Mouse (Mus musculus) heart, embryonic 10.5 days (tissue): Measurements from ENCODE around the gene Smad3. TPM values are rescaled to one million over a fixed set of nuclear protein-coding genes. Genes with fewer than 3 reads are reported as not detected.
A peak's percentile ranks its signal among the peaks of the same experiment; 100 is the strongest.

Experiments
- DNase-seq: peaks from one replicate; pipeline ENCODE4 v3.0.0-alpha.2; 2017; ENCODE audit warnings: low spot score
- H3K27ac ChIP-seq: fragments of 300-500 bp; sonication (generic); 2 replicates; pipeline ENCODE4 v1.5.1; 2016; ENCODE audit warnings: mild to moderate bottlenecking
- H3K27me3 ChIP-seq: fragments of 300-500 bp; sonication (generic); 2 replicates; pipeline ENCODE4 v1.6.1; 2016; ENCODE audit warnings: mild to moderate bottlenecking; ENCODE audit not compliant: poor library complexity, insufficient read depth, severe bottlenecking
- H3K36me3 ChIP-seq: fragments of 300-500 bp; sonication (generic); 2 replicates; pipeline ENCODE4 v1.6.1; 2016; ENCODE audit warnings: mild to moderate bottlenecking, moderate library complexity
- H3K4me1 ChIP-seq: fragments of 300-500 bp; sonication (generic); 2 replicates; pipeline ENCODE4 v1.6.1; 2016; ENCODE audit warnings: mild to moderate bottlenecking
- H3K4me3 ChIP-seq: fragments of 300-500 bp; sonication (generic); 2 replicates; pipeline ENCODE4 v1.5.1; 2016; ENCODE audit warnings: mild to moderate bottlenecking, moderate library complexity
- H3K9me3 ChIP-seq: fragments of 300-500 bp; sonication (generic); 2 replicates; pipeline ENCODE4 v1.6.1; 2016; ENCODE audit warnings: mild to moderate bottlenecking, moderate library complexity
- WGBS: fragments of 180-500 bp; shearing (Covaris S2); methylation state at CpG from one replicate; pipeline ENCODE4 v1.1.7; 2016; 5-methylcytosine and 5-hydroxymethylcytosine counted together
- polyA plus RNA-seq: library from polyadenylated mRNA; unstranded; fragments of >200 nt; fragmentation: Nextera tagmentation; extraction: Ambion mirVana; gene quantifications from 2 replicates; pipeline ENCODE4 v1.2.1, GENCODE M21; 2016

Smad3 gene
- 15.2 and 20.0 TPM in 2 replicates for polyA plus RNA-seq

DNA sequence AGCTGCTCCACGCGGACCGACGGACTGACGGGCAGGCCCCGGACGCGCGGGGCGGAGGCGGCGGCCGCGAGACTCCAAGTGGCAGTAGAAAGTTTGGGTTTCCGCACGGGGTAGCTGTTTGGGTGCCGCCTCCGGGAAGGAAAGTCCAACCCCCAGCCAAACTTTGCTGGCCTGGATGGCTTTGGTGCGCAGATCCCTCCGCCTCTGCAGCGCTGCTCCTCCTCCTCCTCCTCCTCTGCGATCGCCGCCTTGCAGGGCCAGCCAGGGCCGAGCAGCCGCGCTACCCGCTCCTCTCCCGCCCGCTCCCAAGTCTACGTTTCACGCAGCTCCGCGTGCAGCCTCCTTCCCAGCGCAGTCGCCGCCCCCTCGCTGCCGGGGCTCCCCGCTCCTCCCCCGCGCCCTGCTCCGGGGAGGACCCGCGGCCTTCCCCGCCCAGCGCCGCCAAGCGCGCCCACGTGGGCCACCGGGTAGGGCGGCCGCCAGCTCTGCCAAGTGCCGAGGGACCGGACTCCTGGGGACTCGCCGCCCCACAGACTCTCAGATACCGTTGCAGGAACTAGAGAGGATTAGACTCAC lies at the start of gene Smad3:
Smad3 (minus strand) TSS at position 130 of the 576 bp plus-strand sequence.
- H3K4me1 ChIP-seq, result peaks cover 50% of the 10 kb centered on the region
- 0 out of 2 replicates have a peak, but pooled peaks cover 4% of the 10 kb centered on the region for H3K9me3 ChIP-seq
- H3K27me3 ChIP-seq, result no peaks in the 10 kb centered on the region
- peak within 1 kb of the TSS; percentile 80 for H3K4me3 ChIP-seq
- peaks cover 3% of the 10 kb centered on the region; the same call in 1 of the 2 replicates for H3K36me3 ChIP-seq
- WGBS, result under 1% methylated on average over 59 of the region's 59 CpGs
- H3K27ac ChIP-seq, result peak within 1 kb of the TSS; percentile 98
- DNase-seq, result peak; percentile 96

DNA sequence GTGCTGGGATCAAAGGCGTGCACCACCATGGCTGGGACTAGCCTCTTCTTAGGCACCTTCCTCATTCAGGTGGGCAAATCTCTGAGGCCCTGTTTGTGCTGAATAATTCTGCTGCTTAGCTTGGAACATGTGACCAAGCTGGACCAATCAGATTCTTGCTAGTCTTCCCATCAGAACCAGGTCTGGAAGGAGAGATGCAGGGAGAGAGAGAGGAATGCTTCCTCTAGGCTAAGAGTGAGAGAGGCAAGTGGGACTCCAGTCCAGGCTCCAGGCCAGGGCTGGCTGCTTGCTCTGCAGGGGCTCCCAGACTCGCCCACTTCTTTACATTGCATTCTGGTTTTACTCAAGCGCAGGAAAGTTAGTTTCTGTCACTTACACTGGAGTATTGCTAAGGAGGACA lies 47.1 kb upstream of the Smad3 start:
- Histone ChIP-seq H3K9me3 (no peaks in the 10 kb centered on the region), H3K36me3 (no peaks in the 10 kb centered on the region), H3K4me3 (no peak overlapping the region), H3K4me1 (peaks cover 32% of the 10 kb centered on the region), H3K27ac (no peak overlapping the region), H3K27me3 (no peaks in the 10 kb centered on the region)
- 49% methylated on average over 3 of the region's 3 CpGs for WGBS
- DNase-seq, result peak; percentile 72

DNA sequence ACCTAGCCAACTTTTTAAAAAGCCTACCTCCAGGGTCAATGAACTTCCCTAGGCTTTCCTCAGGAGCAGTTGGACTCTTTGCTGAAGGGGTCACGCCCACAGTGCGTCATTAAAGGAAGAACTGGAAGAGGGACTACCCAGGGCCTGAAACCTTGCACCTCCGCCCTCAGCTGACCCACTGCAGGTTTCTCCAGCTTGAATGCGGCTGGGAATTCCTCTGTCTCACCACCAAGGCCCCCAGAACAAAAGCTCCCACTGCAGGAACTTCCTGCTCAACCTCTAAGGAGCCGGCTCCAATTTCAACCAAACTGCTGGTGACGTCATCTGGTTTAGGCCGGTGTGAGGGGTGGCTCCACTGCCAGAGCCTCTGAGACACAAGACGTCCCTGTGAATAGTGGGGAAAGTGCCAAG lies 45.4 kb upstream of the Smad3 start:
- H3K27ac ChIP-seq, result peak overlapping the region; percentile 78
- DNase-seq, result peak; percentile 81
- H3K4me3 ChIP-seq, result peak overlapping the region; percentile 29; the same call in 1 of the 2 replicates
- H3K9me3 ChIP-seq, result no peaks in the 10 kb centered on the region
- 3% methylated on average over 8 of the region's 8 CpGs for WGBS
- H3K27me3 ChIP-seq, result no peaks in the 10 kb centered on the region
- no peaks in the 10 kb centered on the region for H3K36me3 ChIP-seq
- H3K4me1 ChIP-seq, result peaks cover 27% of the 10 kb centered on the region

DNA sequence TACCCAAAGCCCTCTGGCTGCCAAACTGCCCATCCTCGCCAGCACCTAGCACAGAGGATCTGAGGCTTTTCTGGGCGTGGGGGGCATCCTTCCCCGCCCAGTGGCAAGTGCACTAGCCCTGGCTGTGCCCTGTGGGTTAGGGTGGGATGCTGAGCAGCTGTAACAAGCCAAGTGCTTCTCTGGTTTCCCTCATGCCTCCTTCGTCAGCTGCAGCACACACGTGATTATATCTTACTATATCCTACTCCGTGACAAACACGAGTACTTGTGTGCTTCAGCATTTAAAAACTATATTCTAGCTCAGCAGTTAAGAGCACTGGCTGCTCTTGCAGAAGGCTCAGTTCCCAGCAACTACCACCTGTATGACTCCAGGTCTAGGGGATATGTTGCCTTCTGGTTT lies 44.7 kb upstream of the Smad3 start:
- H3K27ac ChIP-seq, result peak overlapping the region; percentile 49; the same call in 1 of the 2 replicates
- H3K4me1 ChIP-seq, result peaks cover 27% of the 10 kb centered on the region
- H3K4me3 ChIP-seq, result no peak overlapping the region
- WGBS, result 73% methylated on average over 7 of the region's 7 CpGs
- H3K27me3 ChIP-seq, result no peaks in the 10 kb centered on the region
- H3K9me3 ChIP-seq, result no peaks in the 10 kb centered on the region
- no peak for DNase-seq
- no peaks in the 10 kb centered on the region for H3K36me3 ChIP-seq

DNA sequence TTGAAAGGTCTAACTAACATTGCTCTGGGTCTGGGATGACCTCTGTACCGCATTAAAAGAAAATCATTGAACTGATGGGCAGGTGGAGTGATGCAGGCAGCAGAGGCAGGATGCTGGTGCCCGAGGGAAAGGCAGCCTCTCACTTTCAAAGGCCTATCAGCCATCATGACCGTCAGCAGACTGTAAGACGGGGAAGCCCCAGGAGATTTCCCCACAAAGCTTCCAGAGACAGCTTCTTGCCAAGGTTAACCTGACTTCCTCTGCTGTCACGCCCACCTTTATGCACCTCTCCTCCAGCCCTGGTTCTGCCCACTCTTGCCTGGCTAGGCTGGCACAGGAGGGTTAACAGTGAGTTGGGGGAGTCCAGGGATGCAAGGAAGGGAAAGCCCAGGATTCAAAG lies 44.3 kb upstream of the Smad3 start:
- H3K4me3 ChIP-seq, result no peak overlapping the region
- H3K36me3 ChIP-seq, result no peaks in the 10 kb centered on the region
- no peak for DNase-seq
- H3K9me3 ChIP-seq, result no peaks in the 10 kb centered on the region
- no peaks in the 10 kb centered on the region for H3K27me3 ChIP-seq
- WGBS, result 63% methylated on average over 5 of the region's 5 CpGs
- peaks cover 27% of the 10 kb centered on the region for H3K4me1 ChIP-seq
- peak overlapping the region; percentile 49; the same call in 1 of the 2 replicates for H3K27ac ChIP-seq

DNA sequence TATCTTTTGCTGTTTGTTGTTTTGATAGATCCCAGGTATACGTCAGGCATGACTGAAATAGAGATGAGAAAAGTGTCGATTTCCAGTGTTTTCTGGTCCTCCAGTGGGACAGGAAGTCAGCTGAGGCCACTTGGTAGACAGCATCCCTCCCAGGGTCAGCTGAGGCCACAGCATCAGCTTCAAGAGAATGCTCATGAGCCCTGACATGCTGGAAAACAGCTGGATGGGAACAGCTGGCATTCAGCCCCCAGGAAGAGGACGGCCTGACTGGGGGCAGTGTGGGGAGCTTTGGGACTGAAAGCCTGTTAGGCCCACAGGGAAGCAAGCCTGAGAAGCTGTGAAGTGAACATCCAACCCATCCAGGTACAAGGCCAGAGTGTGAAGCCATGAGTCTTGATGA lies 38.6 kb upstream of the Smad3 start:
- H3K9me3 ChIP-seq, result no peaks in the 10 kb centered on the region
- peaks cover 40% of the 10 kb centered on the region for H3K4me1 ChIP-seq
- H3K27me3 ChIP-seq, result no peaks in the 10 kb centered on the region; the same call in 1 of the 2 replicates
- H3K4me3 ChIP-seq, result no peak overlapping the region
- WGBS, result 75% methylated on average over 3 of the region's 3 CpGs
- no peak overlapping the region for H3K27ac ChIP-seq
- DNase-seq, result no peak
- H3K36me3 ChIP-seq, result no peaks in the 10 kb centered on the region

DNA sequence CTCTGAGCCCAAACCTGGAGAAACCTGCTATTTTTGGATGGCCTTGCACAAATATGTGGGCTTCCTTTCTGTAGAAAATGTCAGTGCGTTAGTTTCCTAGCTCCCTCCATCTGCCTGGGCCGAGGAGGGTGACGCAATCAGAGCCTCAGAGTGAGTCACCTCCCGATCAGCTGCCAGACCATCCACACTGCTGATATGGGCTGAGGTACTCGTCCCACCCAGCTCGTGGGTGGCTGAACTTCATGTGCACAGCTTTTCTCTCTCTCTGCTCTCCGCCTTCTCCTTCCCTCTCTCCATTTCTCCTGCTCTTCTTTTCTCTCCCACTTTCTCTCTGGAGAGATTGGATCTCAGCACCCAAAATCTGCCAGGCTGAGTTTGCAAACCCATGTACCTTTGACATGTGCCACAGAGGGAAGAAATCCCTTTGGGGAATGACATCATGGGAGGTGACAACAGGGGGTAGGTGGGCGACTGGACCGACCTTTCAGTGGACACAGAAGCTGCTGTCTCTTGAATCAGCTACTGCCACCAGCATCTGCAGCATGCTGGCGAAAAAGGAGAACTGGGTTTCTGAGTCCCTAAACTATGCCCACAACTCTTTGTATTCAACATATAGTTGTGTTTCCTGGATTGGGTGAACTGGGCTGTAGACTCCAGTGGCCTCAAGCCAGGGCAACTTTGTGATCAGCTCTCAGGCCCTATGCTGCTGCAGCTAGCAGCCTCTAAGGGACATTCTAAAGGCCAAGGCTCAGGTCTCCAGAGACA lies 36.1 kb upstream of the Smad3 start:
- Histone ChIP-seq H3K4me1 (peaks cover 54% of the 10 kb centered on the region), H3K9me3 (no peaks in the 10 kb centered on the region), H3K36me3 (no peaks in the 10 kb centered on the region), H3K4me3 (peak overlapping the region; percentile 13; the same call in 1 of the 2 replicates), H3K27ac (peak overlapping the region; percentile 48), H3K27me3 (no peaks in the 10 kb centered on the region; the same call in 1 of the 2 replicates)
- no peak for DNase-seq
- WGBS, result 33% methylated on average over 10 of the region's 10 CpGs

DNA sequence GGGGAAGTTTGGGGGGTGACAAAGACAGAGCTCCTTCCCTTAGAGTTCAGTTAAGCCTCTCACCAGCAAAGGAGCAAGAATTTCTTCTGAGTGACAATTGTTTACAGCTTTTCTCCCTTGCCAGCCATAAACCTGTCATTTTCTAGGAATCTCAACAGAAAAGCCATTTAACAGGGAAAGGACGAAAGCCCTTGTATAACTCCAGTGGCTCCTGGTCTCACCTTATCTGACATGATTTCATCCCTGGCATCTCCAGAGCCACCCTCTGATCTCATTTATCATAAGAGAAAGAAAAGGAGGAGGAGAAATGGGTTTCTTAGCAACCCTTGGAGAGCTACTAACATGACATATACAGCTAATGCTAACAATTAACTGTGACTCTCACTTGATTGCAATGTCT lies 33.9 kb upstream of the Smad3 start:
- H3K36me3 ChIP-seq, result no peaks in the 10 kb centered on the region
- H3K27ac ChIP-seq, result peak overlapping the region; percentile 65; the same call in 1 of the 2 replicates
- H3K4me3 ChIP-seq, result no peak overlapping the region
- H3K9me3 ChIP-seq, result no peaks in the 10 kb centered on the region
- peaks cover 75% of the 10 kb centered on the region for H3K4me1 ChIP-seq
- H3K27me3 ChIP-seq, result no peaks in the 10 kb centered on the region; the same call in 1 of the 2 replicates
- 62% methylated on average over 1 of the region's 1 CpGs for whole genome bisulfite sequencing
- DNase-seq, result no peak

DNA sequence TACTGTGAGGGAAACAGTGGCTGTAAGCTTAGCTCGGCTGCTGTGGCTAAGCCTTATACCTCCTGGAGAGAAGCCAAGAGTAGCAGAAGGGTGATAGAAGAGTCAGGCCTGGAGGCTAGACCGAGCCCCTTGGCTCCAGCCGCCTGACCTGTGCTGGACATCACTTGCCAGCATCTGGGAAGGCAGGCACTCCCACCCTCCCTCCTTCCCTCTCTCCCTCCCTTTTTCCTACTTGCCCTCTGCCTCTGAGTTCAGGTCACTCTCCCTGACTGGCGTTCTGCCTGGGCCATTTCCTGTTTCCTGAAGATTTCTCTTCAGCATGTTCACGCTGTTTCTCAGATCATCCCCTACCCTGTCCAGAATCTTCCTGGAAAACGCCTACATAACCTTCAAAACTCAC lies 33.5 kb upstream of the Smad3 start:
- no peak for DNase-seq
- H3K4me1 ChIP-seq, result peaks cover 80% of the 10 kb centered on the region
- H3K4me3 ChIP-seq, result no peak overlapping the region
- H3K27me3 ChIP-seq, result no peaks in the 10 kb centered on the region; the same call in 1 of the 2 replicates
- no peaks in the 10 kb centered on the region for H3K9me3 ChIP-seq
- H3K36me3 ChIP-seq, result no peaks in the 10 kb centered on the region
- H3K27ac ChIP-seq, result peak overlapping the region; percentile 65; the same call in 1 of the 2 replicates
- WGBS, result 22% methylated on average over 6 of the region's 6 CpGs

DNA sequence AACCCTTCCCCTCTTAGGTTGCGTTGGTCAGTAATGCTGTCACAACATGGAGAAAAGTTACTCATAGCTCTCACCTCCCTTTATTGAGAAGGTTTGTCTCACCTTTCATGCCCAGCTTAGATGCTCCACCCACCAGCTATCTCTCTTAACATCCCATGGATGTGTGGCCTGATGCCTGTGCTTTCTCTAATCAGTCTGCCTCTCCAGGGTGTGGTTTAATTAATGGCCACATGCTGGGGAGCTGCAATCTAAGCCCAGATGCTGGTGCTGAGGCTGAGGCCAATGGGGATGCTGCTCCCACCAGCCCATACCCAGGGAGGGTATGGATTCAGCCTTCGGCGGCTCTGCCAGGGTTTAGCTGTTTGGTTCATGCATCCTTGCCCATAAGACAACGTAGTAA lies 32.4 kb upstream of the Smad3 start:
- Histone ChIP-seq H3K9me3 (no peaks in the 10 kb centered on the region), H3K27me3 (no peaks in the 10 kb centered on the region; the same call in 1 of the 2 replicates), H3K27ac (no peak overlapping the region), H3K4me1 (peaks cover 85% of the 10 kb centered on the region), H3K36me3 (no peaks in the 10 kb centered on the region), H3K4me3 (no peak overlapping the region)
- DNase-seq, result no peak
- WGBS, result 85% methylated on average over 4 of the region's 4 CpGs

DNA sequence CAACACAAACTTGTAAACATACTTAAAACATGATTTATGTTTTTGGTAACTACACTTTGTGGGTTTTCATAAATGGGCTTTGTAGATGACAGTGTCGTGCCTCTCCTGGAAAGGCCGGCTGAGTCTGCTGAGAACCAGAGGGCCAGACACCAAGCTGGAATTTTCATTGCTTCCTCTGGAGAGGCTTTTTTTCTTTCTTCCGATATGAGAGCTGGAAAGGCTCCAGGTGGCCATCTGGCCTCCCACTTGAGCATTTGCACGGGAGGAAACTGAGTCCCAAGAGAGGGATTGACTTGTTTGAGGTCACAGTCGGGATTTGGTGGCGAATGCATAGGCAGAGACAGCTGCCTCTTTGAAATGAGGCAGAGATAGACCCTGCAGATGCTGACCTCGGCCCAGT lies 31.6 kb upstream of the Smad3 start:
- Histone ChIP-seq H3K27me3 (no peaks in the 10 kb centered on the region; the same call in 1 of the 2 replicates), H3K36me3 (no peaks in the 10 kb centered on the region), H3K4me1 (peaks cover 85% of the 10 kb centered on the region), H3K27ac (0 out of 2 replicates have a peak overlapping the region, but pooled peaks have one; percentile 9), H3K9me3 (no peaks in the 10 kb centered on the region), H3K4me3 (no peak overlapping the region)
- 49% methylated on average over 7 of the region's 7 CpGs for WGBS
- no peak for DNase-seq

DNA sequence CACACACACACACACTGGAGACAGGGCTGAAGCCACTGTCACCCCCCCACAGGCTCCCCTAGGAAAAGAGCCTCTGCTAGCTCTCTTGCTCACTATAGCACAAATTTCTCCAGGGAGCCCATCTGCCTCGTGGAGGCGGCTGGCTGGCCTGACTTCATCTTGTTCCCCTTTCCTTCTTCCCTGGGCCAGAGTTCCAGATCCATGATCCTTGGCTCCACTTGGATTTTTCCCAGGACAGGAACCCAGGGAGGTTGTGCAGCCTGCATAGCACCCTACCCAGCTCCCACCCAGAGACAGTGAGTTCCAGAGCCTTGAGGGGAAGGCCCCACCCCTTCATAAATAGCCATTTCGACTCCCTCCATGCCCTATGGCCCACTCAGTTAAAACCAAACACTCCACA lies 29.8 kb upstream of the Smad3 start:
- Histone ChIP-seq H3K4me3 (no peak overlapping the region), H3K27ac (peak overlapping the region; percentile 56), H3K27me3 (no peaks in the 10 kb centered on the region), H3K4me1 (peaks cover 70% of the 10 kb centered on the region), H3K36me3 (no peaks in the 10 kb centered on the region), H3K9me3 (no peaks in the 10 kb centered on the region)
- DNase-seq, result no peak
- WGBS, result 37% methylated on average over 3 of the region's 3 CpGs

DNA sequence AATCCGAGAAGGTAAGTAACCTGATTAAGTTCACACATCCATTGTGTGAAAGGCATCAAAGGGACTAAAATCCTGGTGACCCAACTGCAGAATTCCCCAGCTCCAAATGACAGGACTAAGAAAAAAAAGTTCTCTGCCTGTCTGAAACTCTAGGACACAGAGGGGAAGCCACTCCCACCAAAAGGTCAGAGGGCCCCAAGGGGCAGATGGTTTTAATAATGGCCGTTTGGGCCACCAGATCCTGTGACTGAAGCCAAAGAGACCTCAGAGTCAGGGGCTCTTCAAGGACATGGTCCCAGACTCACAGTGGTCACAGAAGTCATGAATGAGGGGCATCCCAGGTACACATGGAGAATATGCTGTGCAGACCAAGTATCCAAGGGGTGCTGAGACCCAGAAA lies 29.3 kb upstream of the Smad3 start:
- no peaks in the 10 kb centered on the region for H3K36me3 ChIP-seq
- peaks cover 73% of the 10 kb centered on the region for H3K4me1 ChIP-seq
- H3K27me3 ChIP-seq, result no peaks in the 10 kb centered on the region
- peak overlapping the region; percentile 56 for H3K27ac ChIP-seq
- 24% methylated on average over 2 of the region's 2 CpGs for WGBS
- no peaks in the 10 kb centered on the region for H3K9me3 ChIP-seq
- H3K4me3 ChIP-seq, result no peak overlapping the region
- no peak for DNase-seq
